Mouse (Mus musculus) small intestine, adult 2 months (tissue): Measurements from ENCODE around the gene Sbk1.

Experiments used
- CTCF ChIP-seq: fragments of 200-500 bp; IDR thresholded peaks from 2 replicates; pipeline ENCODE4 v1.5.1; 2012; ENCODE audit warnings: low read depth, mild to moderate bottlenecking, control low read depth, inconsistent platforms, low read length, moderate library complexity, mixed read lengths; ENCODE audit not compliant: insufficient replicate concordance, insufficient read length; ENCODE audit errors: extremely low read depth
- POLR2A ChIP-seq: fragments of 200-500 bp; IDR thresholded peaks from 2 replicates; pipeline ENCODE4 v1.6.1; 2012; ENCODE audit warnings: low read depth, mild to moderate bottlenecking, control low read depth, inconsistent platforms, low read length, moderate library complexity

GRCm38 (mm10) chr7:126278799-126279198, 6.4 kb downstream of the Sbk1 start:
- TF ChIP-seq CTCF (no peak), POLR2A (no peak)
